Mouse (Mus musculus) forebrain, postnatal 0 days (tissue): ENCODE measurements around the gene Vps53. TPM values are rescaled to one million over a fixed set of nuclear protein-coding genes. Genes with fewer than 3 reads are reported as not detected.

ENCODE experiments used
- ATAC-seq: fragments of 200-750 bp; cut with Nextera tagmentation; 2 replicates; pipeline ENCODE4 v1.8.0; 2017; ENCODE audit warnings: mild to moderate bottlenecking, moderate library complexity
- DNase-seq: peaks from one replicate; pipeline ENCODE4 v3.0.0-alpha.2; 2015
- H3K27ac ChIP-seq: fragments of 300-500 bp; sonication (generic); 2 replicates; pipeline ENCODE4 v1.5.1; 2014; ENCODE audit warnings: low read depth, mild to moderate bottlenecking, antibody characterized with exemption, low read length, moderate library complexity, mixed read lengths
- H3K27me3 ChIP-seq: fragments of 300-500 bp; sonication (generic); 2 replicates; pipeline ENCODE4 v1.6.1; 2014; ENCODE audit warnings: mild to moderate bottlenecking, low read length, mixed read lengths; ENCODE audit not compliant: insufficient read depth
- H3K36me3 ChIP-seq: fragments of 300-500 bp; sonication (generic); 2 replicates; pipeline ENCODE4 v1.6.1; 2014; ENCODE audit warnings: mild to moderate bottlenecking, moderate library complexity; ENCODE audit not compliant: insufficient read depth
- H3K4me1 ChIP-seq: fragments of 300-500 bp; sonication (generic); 2 replicates; pipeline ENCODE4 v1.6.1; 2014; ENCODE audit warnings: antibody characterized with exemption; ENCODE audit not compliant: insufficient read depth
- H3K4me2 ChIP-seq: fragments of 300-500 bp; sonication (generic); 2 replicates; pipeline ENCODE4 v1.6.1; 2014; ENCODE audit warnings: low read depth, mild to moderate bottlenecking, moderate library complexity
- H3K4me3 ChIP-seq: fragments of 300-500 bp; sonication (generic); 2 replicates; pipeline ENCODE4 v1.5.1; 2014; ENCODE audit warnings: low read depth, low read length, mixed read lengths
- H3K9ac ChIP-seq: fragments of 300-500 bp; sonication (generic); 2 replicates; pipeline ENCODE4 v1.6.1; 2014; ENCODE audit warnings: mild to moderate bottlenecking
- H3K9me3 ChIP-seq: fragments of 300-500 bp; sonication (generic); 2 replicates; pipeline ENCODE4 v1.6.1; 2016; ENCODE audit warnings: low read length
- CTCF ChIP-seq: sonication (generic); IDR thresholded peaks from 2 replicates; pipeline ENCODE4 v1.5.1; 2016; ENCODE audit warnings: antibody characterized with exemption, control low read depth, low read depth
- WGBS: fragments of 180-500 bp; shearing (Covaris S2); extraction: QIAGEN DNeasy Blood & Tissue Kit; methylation state at CpG from one replicate; pipeline ENCODE4 v1.1.7; 2014; 5-methylcytosine and 5-hydroxymethylcytosine counted together
- polyA plus RNA-seq: library from polyadenylated mRNA; unstranded; fragments of >200 nt; fragmentation: Nextera tagmentation; extraction: Ambion mirVana; gene quantifications from 2 replicates; pipeline ENCODE4 v1.2.1, GENCODE M21; 2015
- total RNA-seq: library from RNA; depleted of rRNA; stranded (reverse); fragments of >200 nt; gene quantifications from 2 replicates; pipeline ENCODE4 v1.2.3, GENCODE M21; 2014

The Vps53 gene
- total and polyA plus RNA-seq, 2 experiments from 2014 or later: 49.4 to 63.2 TPM

DNA sequence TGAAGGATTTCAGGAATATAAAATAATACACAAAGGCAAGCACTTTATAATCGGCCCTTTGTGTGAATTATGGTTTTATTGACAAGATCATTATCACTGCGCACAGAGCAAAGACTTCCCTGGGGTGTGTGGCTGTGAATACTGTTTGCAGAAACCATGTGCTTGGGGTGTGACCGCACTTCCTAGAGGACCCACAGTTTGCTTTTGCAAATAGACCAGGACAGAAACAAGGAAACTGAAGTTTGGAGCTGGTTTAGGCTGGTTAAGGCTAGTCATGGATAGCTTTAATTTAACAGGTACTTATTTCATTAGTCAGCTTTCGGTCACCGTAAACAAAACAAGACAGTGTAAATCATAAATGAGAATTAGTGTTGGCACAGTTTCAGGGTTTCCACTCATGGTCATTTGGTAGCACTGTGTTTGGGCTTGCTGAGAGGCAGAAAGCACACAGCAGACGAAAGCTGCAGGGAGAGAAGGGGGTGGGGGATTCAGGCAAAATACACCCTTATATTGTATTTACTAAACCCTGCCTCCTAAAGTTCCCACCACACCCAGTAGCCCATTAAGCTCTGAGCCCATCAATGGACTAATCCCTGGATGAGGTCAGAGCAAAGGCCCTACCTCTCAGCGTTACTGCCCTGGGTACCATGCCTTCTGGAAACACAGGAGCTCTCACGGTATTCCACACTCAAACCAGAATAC is 17.0 kb upstream of the Vps53 start:
- H3K4me2 ChIP-seq: no peak overlapping the region
- H3K36me3 ChIP-seq: no peaks in the 10 kb centered on the region
- H3K4me1 ChIP-seq: no peaks in the 10 kb centered on the region
- H3K9ac ChIP-seq: no peak overlapping the region
- WGBS: 61% methylated on average over 8 of the region's 8 CpGs
- TF ChIP-seq CTCF: no peak
- DNase-seq (no peak), ATAC-seq (no peak)
- no peaks in the 10 kb centered on the region for H3K9me3 ChIP-seq
- H3K4me3 ChIP-seq: no peak overlapping the region
- H3K27me3 ChIP-seq: no peaks in the 10 kb centered on the region
- H3K27ac ChIP-seq: no peak overlapping the region

DNA sequence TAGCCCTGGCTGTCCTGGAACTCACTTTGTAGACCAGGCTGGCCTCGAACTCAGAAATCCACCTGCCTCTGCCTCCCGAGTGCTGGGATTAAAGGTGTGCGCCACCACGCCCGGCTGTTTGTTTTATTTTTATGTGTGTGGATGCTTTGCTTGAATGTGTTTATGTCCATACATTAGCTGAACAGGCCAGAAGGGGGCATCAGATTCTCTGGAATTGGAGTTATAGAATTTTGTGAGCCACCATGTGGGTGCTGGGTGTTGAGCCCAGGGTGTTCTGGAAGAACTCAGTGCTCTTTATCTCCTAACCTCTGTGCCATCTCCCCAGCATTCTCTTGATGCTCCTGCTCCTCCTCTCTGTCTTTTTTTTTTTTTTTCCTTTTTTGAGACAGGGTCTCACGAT is 7.5 kb upstream of the Vps53 start:
- no peaks in the 10 kb centered on the region for H3K9me3 ChIP-seq
- no peak overlapping the region for H3K9ac ChIP-seq
- no peak for TF ChIP-seq CTCF
- ATAC-seq (no peak), DNase-seq (no peak)
- H3K4me3 ChIP-seq: no peak overlapping the region
- H3K27me3 ChIP-seq: no peaks in the 10 kb centered on the region
- no peak overlapping the region for H3K4me2 ChIP-seq
- H3K36me3 ChIP-seq: no peaks in the 10 kb centered on the region
- 83% methylated on average over 6 of the region's 6 CpGs for WGBS
- H3K4me1 ChIP-seq: no peaks in the 10 kb centered on the region
- no peak overlapping the region for H3K27ac ChIP-seq

DNA sequence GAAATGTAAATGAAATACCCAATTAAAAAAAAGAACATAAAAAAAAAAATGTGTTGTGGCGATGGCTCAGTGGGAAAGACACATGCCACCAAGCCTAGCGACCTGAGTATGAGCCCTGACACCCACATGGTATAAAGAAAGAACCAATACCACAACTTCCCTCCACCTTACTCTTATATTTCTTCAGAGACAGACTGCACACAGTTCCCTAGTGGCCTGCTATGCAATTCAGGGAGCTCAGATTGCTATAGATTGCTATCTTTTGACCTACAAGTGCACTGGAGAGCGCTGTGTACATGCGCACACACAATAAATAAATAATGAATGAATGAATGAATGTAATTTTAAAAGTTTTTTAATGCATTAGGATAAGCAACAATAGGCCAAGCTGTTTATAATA is 4.3 kb upstream of the Vps53 start:
- DNase-seq (no peak), ATAC-seq (no peak)
- no peaks in the 10 kb centered on the region for H3K9me3 ChIP-seq
- H3K4me2 ChIP-seq: no peak overlapping the region
- no peaks in the 10 kb centered on the region for H3K27me3 ChIP-seq
- no peak overlapping the region for H3K9ac ChIP-seq
- H3K4me3 ChIP-seq: no peak overlapping the region
- no peak for TF ChIP-seq CTCF
- H3K4me1 ChIP-seq: no peaks in the 10 kb centered on the region
- no peaks in the 10 kb centered on the region for H3K36me3 ChIP-seq
- H3K27ac ChIP-seq: no peak overlapping the region
- 88% methylated on average over 4 of the region's 4 CpGs for WGBS

DNA sequence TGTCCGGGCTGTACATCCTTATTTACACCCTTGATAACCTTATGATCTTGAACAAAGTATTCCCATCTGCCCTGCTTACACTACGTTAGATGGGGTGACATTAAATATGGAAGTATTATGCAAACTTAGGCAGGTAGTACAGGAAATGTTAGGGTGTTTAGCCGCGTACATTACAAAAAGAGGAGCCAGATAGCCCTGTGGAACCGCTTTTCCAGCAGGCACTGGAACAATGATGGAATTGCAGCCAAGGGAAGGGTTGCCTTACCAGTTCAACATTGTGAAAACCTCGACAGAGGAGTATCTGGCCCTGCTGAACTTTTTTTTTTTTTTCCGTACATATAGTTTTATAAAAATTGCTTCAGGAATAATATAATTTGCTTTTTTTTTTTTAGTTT is 696 bp upstream of the Vps53 start:
- Histone ChIP-seq H3K9ac (peak overlapping the region; percentile 80), H3K9me3 (no peaks in the 10 kb centered on the region), H3K4me2 (peak overlapping the region; percentile 88), H3K36me3 (peaks cover 10% of the 10 kb centered on the region; the same call in 1 of the 2 replicates), H3K4me1 (no peaks in the 10 kb centered on the region), H3K27me3 (no peaks in the 10 kb centered on the region), H3K4me3 (peak overlapping the region; percentile 81), H3K27ac (peak overlapping the region; percentile 80)
- DNase-seq (no peak), ATAC-seq (no peak)
- WGBS: 21% methylated on average over 7 of the region's 7 CpGs
- TF ChIP-seq CTCF: no peak

DNA sequence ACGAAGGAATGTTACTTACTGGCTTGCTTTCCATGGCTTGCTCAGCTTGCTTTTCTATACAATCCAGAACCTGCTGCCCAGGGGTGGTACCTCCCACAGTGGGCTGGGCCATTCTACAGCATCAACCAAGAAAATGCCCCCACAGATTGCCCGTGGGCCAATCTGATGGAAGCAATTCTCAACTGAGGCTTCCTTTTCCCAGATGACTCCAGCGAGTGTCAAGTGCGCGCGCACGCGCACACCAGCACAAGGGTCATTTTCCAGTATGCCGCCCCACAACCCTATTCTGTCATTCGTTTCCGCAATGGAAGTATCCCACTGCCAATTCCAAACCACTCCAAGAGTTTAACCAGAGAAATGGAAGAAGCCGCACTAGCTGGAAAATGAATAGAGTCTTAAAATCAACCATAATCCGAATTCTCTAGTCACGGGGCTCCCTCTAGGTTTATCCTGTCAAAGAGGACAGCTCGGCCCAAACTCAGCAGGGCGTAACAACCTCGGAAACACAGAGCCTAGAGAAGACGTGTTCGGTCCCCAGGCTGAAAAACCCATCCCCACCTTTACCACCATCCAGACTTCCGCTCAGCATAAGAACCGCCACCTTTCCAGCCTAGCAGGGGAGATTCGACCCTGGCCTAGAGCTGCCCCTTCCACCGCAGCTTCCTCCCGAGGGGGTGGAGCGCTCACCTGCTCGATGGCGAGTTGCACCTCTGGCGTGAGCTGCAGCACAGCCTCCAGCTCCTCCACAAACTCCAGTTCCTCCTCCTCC is 537 bp downstream of the Vps53 start:
- Histone ChIP-seq H3K4me3 (peak overlapping the region; percentile 81), H3K36me3 (peaks cover 10% of the 10 kb centered on the region; the same call in 1 of the 2 replicates)
- no peak for TF ChIP-seq CTCF

DNA sequence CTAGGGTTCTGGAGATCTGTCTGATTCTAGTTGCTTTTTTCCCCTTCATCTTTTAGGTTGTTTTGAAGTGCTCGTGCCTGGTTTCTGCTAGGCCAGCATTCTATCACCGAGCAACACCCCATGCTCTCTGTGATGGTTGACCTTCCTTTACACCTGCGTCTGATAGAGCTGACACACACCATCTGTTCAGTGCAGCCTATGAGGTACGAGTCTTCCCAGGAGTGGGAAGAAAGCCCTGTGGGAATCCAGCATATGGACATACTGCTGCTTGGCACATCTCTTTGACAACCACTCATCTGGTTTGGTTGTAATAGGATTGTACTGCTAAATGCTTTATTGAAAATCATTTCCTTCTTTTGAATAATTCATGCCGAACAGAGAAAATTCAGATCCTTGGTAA is 9.2 kb downstream of the Vps53 start:
- no peaks in the 10 kb centered on the region for H3K27me3 ChIP-seq
- WGBS: 53% methylated on average over 5 of the region's 5 CpGs
- no peak overlapping the region for H3K9ac ChIP-seq
- no peaks in the 10 kb centered on the region for H3K4me1 ChIP-seq
- no peak overlapping the region for H3K4me2 ChIP-seq
- TF ChIP-seq CTCF: no peak
- ATAC-seq: no peak
- no peak overlapping the region for H3K27ac ChIP-seq
- no peaks in the 10 kb centered on the region for H3K9me3 ChIP-seq
- H3K4me3 ChIP-seq: no peak overlapping the region
- DNase-seq: no peak
- peaks cover 22% of the 10 kb centered on the region for H3K36me3 ChIP-seq

More for the DNA sequence above, 537 bp downstream of the Vps53 start:
- Histone ChIP-seq H3K27ac (peak overlapping the region; percentile 80), H3K4me2 (peak overlapping the region; percentile 88), H3K27me3 (no peaks in the 10 kb centered on the region), H3K9me3 (no peaks in the 10 kb centered on the region), H3K4me1 (no peaks in the 10 kb centered on the region), H3K9ac (peak overlapping the region; percentile 80)
- peak; percentile 77 for ATAC-seq
- 1% methylated on average over 28 of the region's 28 CpGs for WGBS
- DNase-seq: peak; percentile 64

DNA sequence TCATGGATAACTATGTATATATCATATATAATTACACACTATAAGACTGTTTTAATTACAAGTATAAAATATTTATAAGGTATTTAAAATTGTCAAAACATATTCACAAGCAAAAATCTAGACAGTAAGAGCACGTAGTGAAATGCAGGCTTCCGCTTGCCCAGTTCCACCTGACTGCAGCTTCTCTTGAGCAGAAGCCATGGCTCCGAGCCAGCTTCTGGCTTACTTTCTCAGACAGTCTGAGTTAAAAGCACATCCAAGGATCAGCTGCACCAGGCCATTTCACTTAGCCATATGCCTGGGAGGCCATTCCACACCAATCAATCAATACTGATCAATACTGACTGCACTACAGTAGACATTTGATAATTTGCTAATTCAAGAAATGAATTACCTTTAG is 10.5 kb downstream of the Vps53 start:
- DNase-seq: no peak
- Histone ChIP-seq H3K27ac (no peak overlapping the region), H3K4me1 (no peaks in the 10 kb centered on the region), H3K27me3 (no peaks in the 10 kb centered on the region), H3K9ac (no peak overlapping the region), H3K36me3 (peaks cover 22% of the 10 kb centered on the region), H3K4me2 (no peak overlapping the region), H3K9me3 (no peaks in the 10 kb centered on the region), H3K4me3 (no peak overlapping the region)
- 59% methylated on average over 3 of the region's 3 CpGs for WGBS
- no peak for TF ChIP-seq CTCF
- ATAC-seq: no peak
